8 mouse cellular contexts compared by ENCODE assay signal in genomic region chr13:54621155-54621932, GRCm38 (mm10). TPM values are rescaled to one million over a fixed set of nuclear protein-coding genes. Genes with fewer than 3 reads are reported as not detected.
DNase-seq lines count a peak whose midpoint lies in the region; ATAC-seq and TF ChIP-seq lines count a peak whose summit lies in the region.

Faf2 (plus strand) TSS chr13:54621784.

- H3K9me3 ChIP-seq in heart, embryonic 10.5 days, result no peaks in the 10 kb centered on the region
- H3K9me3 ChIP-seq in kidney, embryonic 15.5 days (replicated peaks), result no peaks in the 10 kb centered on the region

- peak within 1 kb of the TSS; percentile 79 for H3K4me2 ChIP-seq in kidney, embryonic 15.5 days

- ATAC-seq in kidney, embryonic 15.5 days (replicated peaks; ENCODE audit: low FRiP score), result peak; percentile 97
- ATAC-seq in monocyte, adult 5-6 weeks (replicated peaks; ENCODE audit: insufficient number of reproducible peaks, low FRiP score, low TSS enrichment, poor library complexity, severe bottlenecking), result peak; percentile 96

- WGBS in heart, embryonic 10.5 days, result 9% methylated on average over 44 of the region's 44 CpGs
- 11% methylated on average over 44 of the region's 44 CpGs for WGBS in kidney, embryonic 15.5 days

- H3K4me3 ChIP-seq in bone marrow macrophage, adult 2 months (ENCODE audit: insufficient read depth, low read length), result peak within 1 kb of the TSS; percentile 83
- H3K4me3 ChIP-seq in embryonic fibroblast, embryonic 13.5 days (ENCODE audit: insufficient read depth, low read length), result peak within 1 kb of the TSS; percentile 98
- H3K4me3 ChIP-seq in heart, embryonic 10.5 days, result peak within 1 kb of the TSS; percentile 86
- H3K4me3 ChIP-seq in kidney, embryonic 15.5 days (replicated peaks), result peak within 1 kb of the TSS; percentile 94

- DNase-seq in A20 (ENCODE audit: low read depth, low spot score), result peak; percentile 97
- peak; percentile 96 for DNase-seq in heart, embryonic 10.5 days (ENCODE audit: low spot score)
- peak; percentile 98 for DNase-seq in liver
- peak; percentile 97 to 100 for DNase-seq in spleen, postnatal 4 days (ENCODE audit: low spot score in 2 of 2)

- H3K36me3 ChIP-seq in heart, embryonic 10.5 days, result 0 out of 2 replicates have a peak, but pooled peaks cover 9% of the 10 kb centered on the region
- H3K36me3 ChIP-seq in kidney, embryonic 15.5 days, result no peaks in the 10 kb centered on the region

- H3K27me3 ChIP-seq in heart, embryonic 10.5 days (ENCODE audit: insufficient read depth, poor library complexity, severe bottlenecking), result no peaks in the 10 kb centered on the region
- no peaks in the 10 kb centered on the region for H3K27me3 ChIP-seq in kidney, embryonic 15.5 days

- H3K4me1 ChIP-seq in bone marrow macrophage, adult 2 months (ENCODE audit: control insufficient read depth, insufficient read depth, low read length), result peaks cover 17% of the 10 kb centered on the region
- H3K4me1 ChIP-seq in embryonic fibroblast, embryonic 13.5 days (ENCODE audit: control insufficient read depth, insufficient read depth, low read length), result peaks cover 6% of the 10 kb centered on the region
- peaks cover 18% of the 10 kb centered on the region for H3K4me1 ChIP-seq in heart, embryonic 10.5 days
- peaks cover 20% of the 10 kb centered on the region for H3K4me1 ChIP-seq in kidney, embryonic 15.5 days

- TF ChIP-seq CTCF in bone marrow macrophage, adult 2 months (IDR thresholded peaks at IDR 0.05; ENCODE audit: low read depth, low read length), result peak; percentile 69
- TF ChIP-seq CTCF in embryonic fibroblast, embryonic 13.5 days (IDR thresholded peaks at IDR 0.05; ENCODE audit: borderline replicate concordance, insufficient read depth, low read length), result peak; percentile 82; the same call in 1 of the 2 replicates

- H3K9ac ChIP-seq in kidney, embryonic 15.5 days, result peak within 1 kb of the TSS; percentile 97

- no peak for TF ChIP-seq POLR2A in bone marrow macrophage, adult 2 months (IDR thresholded peaks at IDR 0.05; ENCODE audit: borderline replicate concordance, low read depth, low read length)
- peak; percentile 86 for TF ChIP-seq POLR2A in embryonic fibroblast, embryonic 13.5 days (IDR thresholded peaks at IDR 0.05; ENCODE audit: low read depth, low read length)

- H3K27ac ChIP-seq in bone marrow macrophage, adult 2 months (ENCODE audit: insufficient read depth, low read depth, low read length), result peak within 1 kb of the TSS; percentile 48
- H3K27ac ChIP-seq in embryonic fibroblast, embryonic 13.5 days (ENCODE audit: insufficient read depth, low read length), result peak within 1 kb of the TSS; percentile 61
- H3K27ac ChIP-seq in heart, embryonic 10.5 days, result peak within 1 kb of the TSS; percentile 98
- H3K27ac ChIP-seq in kidney, embryonic 15.5 days, result peak within 1 kb of the TSS; percentile 89

RNA-seq across cellular contexts. Expression of gene Faf2, which starts in this region (rescaled TPM):
- 40.8 and 49.9 TPM in 2 replicates for polyA plus RNA-seq in bone marrow macrophage, adult 2 months (2012; ENCODE audit: insufficient read depth, insufficient read length, missing spikeins)
- polyA plus RNA-seq in embryonic fibroblast, embryonic 13.5 days (2011; ENCODE audit: insufficient read length, low read depth, missing spikeins), result 88.6 and 90.5 TPM in 2 replicates
- polyA plus RNA-seq in heart, embryonic 10.5 days (2016; fragmentation: Nextera tagmentation; extraction: Ambion mirVana), result 58.7 and 68.8 TPM in 2 replicates
- polyA plus RNA-seq in kidney, embryonic 15.5 days (2015; fragmentation: Nextera tagmentation; extraction: Ambion mirVana), result 77.2 and 77.4 TPM in 2 replicates
- total RNA-seq in monocyte, adult 5-6 weeks (2017), result 33.8 to 63.9 TPM (median 38.3 TPM) in 3 replicates

Comparison
In these comparisons a context has a peak if more than half of its experiments do, and no peak if none do; other contexts are left out.
1. Peak in every context shown above with its lines: DNase-seq, ATAC-seq, H3K4me3 ChIP-seq and H3K27ac ChIP-seq.
2. H3K27ac ChIP-seq: peak in every context shown above with its lines; median percentile 98 in heart, embryonic 10.5 days; 89 in kidney, embryonic 15.5 days; 61 in embryonic fibroblast, embryonic 13.5 days; 48 in bone marrow macrophage, adult 2 months.